Mouse (Mus musculus) C2C12 (cell line): Measurements from ENCODE around the gene Rpl13.

Experiments used
- CEBPB ChIP-seq: IDR thresholded peaks from one replicate; pipeline ENCODE4 v1.6.1; 2011; ENCODE audit warnings: low read depth, mild to moderate bottlenecking, control low read depth, moderate library complexity
- CTCF ChIP-seq: IDR thresholded peaks from one replicate; pipeline ENCODE4 v1.5.1; 2011; ENCODE audit not compliant: control insufficient read depth, insufficient read depth, insufficient read length
- FOSL1 ChIP-seq: IDR thresholded peaks from one replicate; pipeline ENCODE4 v1.8.0; 2011; ENCODE audit warnings: mild to moderate bottlenecking, low read length; ENCODE audit not compliant: poor library complexity, insufficient read depth, severe bottlenecking
- MAX ChIP-seq: IDR thresholded peaks from one replicate; pipeline ENCODE4 v1.6.1; 2011; ENCODE audit warnings: mild to moderate bottlenecking, control low read depth
- MYOD1 ChIP-seq: IDR thresholded peaks from one replicate; pipeline ENCODE4 v1.6.1; 2011; ENCODE audit warnings: low read depth; ENCODE audit not compliant: control insufficient read depth, insufficient read length
- MYOG ChIP-seq: IDR thresholded peaks from one replicate; pipeline ENCODE4 v1.6.1; 2011; ENCODE audit not compliant: control insufficient read depth, insufficient read length; ENCODE audit errors: extremely low read depth
- USF1 ChIP-seq: IDR thresholded peaks from one replicate; pipeline ENCODE4 v1.6.1; 2011; ENCODE audit warnings: low read depth, mild to moderate bottlenecking, control low read depth, moderate library complexity

DNA sequence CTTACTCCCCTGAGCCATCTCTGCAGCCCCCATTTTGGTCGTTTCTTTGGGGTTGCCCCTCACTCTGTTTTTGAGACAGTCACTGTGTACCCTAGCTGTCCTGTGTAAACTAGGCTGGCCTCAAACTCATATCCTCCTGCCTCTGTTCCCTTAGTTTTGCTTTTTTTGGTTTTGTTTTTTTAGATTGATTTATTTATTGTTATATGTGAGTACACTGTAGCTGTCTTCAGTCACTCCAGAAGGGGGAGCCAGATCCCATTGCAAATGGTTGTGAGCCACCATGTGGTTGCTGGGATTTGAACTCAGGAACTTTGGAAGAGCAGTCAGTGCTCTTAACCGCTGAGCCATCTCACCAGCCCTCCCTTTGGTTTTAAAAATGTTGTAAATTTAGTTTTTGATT is 4.4 kb downstream of the Rpl13 start:
- no peak for TF ChIP-seq CTCF
- TF ChIP-seq MYOD1, result no peak
- no peak for TF ChIP-seq USF1
- TF ChIP-seq FOSL1, result no peak
- TF ChIP-seq MYOG, result no peak
- no peak for TF ChIP-seq CEBPB
- no peak for TF ChIP-seq MAX
